Mouse (Mus musculus): ENCODE data around the gene Shq1.

The Shq1 gene

DNA sequence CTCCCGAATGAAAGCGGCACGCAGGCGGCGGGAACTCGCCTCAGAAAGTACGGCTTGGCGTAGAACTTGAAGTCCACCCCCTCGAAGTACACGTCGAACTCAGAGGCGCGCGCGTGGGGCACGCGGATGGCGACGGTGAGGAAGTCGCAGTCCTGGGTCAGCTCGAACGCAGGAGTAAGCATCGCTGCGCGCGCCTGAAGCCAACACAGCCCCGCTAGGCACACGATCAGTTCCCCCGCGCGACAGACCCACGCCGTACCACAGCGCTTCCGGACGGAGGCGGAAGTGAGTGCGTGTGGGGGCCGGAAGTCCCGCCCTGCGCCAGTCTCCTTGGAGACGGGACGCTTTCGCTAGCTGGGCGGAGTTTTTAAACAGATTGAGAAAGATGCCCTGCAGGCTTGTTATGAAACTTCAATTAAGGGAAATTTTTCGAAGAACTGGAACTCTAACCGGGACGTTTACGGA lies at the start of gene Shq1:
Shq1 (minus strand) TSS at position 278 of the 465 bp plus-strand sequence.
- peak; percentile 83 for DNase-seq

GRCm38 (mm10) chr6:100720098-100720501 lies 49.1 kb upstream of the Shq1 start:
- DNase-seq = no peak

- no peak for DNase-seq
Measured at GRCm38 (mm10) chr6:100716817-100717216, 45.9 kb upstream of the Shq1 start.

DNA sequence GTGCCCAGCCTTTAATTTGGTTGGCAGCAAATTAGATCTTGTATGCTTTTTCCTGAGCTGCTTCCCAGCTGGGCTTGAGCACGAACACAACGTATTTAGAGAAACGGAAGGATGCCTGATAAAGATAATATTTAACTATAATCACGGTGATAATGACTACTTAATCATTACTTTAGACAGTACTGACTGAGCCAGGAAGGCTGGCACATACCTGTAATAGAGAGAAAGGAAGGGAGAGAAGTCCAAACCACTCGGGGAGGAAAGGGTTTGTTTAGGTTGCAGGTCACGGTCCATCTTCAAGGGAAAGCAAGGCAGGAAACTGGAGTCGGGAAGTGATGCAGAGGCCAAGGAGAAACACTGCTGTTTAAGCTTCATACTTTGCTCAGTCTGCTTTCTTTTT lies 45.2 kb upstream of the Shq1 start:
- no peak for DNase-seq

GRCm38 (mm10) chr6:100715296-100715828 lies 44.4 kb upstream of the Shq1 start:
- DNase-seq = no peak

- no peak for DNase-seq
Measured at GRCm38 (mm10) chr6:100710866-100711265, 39.9 kb upstream of the Shq1 start.

DNA sequence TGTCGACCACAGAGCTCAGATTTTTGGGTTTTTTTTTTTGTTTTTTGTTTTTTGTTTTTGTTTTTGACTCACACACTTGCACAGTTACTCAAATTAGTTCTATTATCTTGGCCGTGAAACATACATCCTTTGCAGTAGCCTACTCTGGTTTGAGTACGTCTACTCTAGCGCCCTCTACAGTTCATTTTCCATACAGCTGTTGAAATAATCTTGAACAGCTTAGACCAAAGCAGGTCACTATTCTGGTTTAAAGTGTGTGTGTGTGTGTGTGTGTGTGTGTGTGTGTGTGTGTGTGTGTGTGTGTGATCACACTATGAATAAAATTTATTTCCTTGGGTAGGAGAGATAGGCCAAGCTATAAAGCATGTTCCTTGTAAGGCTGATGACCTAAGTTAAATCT lies 39.2 kb upstream of the Shq1 start:
- DNase-seq = no peak

GRCm38 (mm10) chr6:100709483-100709882 lies 38.5 kb upstream of the Shq1 start:
- peak; percentile 8 for DNase-seq

- no peak for DNase-seq
Measured at GRCm38 (mm10) chr6:100708996-100709395, 38.0 kb upstream of the Shq1 start.

- no peak for DNase-seq
Measured at GRCm38 (mm10) chr6:100708248-100708647, 37.3 kb upstream of the Shq1 start.

GRCm38 (mm10) chr6:100707557-100707956 lies 36.6 kb upstream of the Shq1 start:
- no peak for DNase-seq

DNA sequence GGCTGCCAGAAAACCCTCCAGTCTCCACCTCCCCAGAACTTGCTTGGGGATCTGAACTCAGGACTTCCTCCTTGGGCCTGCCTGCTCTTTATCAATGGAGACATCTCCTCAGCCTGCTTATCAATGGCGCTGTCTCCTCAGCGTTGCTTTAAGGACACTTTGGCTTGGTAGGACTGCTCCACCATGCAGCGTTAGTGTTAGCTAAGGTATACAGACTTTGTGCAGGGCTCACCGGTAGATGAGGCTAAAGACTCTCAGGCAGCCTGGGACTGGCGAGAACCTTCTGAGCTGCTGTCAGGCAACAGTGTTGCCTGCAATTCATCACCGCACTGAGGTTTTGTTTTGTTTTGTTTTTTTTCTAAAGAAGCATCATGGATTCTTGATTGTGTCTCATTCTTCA lies 35.9 kb upstream of the Shq1 start:
- DNase-seq = no peak

- DNase-seq = no peak
Measured at GRCm38 (mm10) chr6:100705366-100705811, 34.4 kb upstream of the Shq1 start.

GRCm38 (mm10) chr6:100704574-100705365 lies 33.8 kb upstream of the Shq1 start, which contains the start of gene Gxylt2:
TSS of gene Gxylt2 (plus strand) at chr6:100704734.
- peak; percentile 44 for DNase-seq

DNA sequence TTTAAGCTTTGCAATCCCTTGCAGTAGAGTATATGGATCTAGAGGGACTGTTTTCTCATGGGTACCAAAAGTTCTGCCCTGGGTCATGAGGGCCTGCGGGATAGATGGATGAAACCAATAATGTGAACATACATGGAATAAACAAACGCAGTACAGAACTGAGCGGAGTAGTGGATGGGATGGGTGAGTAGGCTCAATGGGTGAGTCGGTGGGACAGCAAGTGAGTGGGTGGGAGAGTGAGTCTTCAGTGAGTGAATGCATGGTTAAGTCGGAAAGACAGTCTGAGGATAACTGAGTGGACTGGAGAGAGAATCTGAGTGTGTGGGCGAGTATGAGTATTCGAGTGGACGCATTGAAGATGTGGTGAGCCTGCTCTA lies 33.2 kb upstream of the Shq1 start:
- DNase-seq = no peak

- no peak for DNase-seq
Measured at GRCm38 (mm10) chr6:100700774-100701173, 29.8 kb upstream of the Shq1 start.

DNA sequence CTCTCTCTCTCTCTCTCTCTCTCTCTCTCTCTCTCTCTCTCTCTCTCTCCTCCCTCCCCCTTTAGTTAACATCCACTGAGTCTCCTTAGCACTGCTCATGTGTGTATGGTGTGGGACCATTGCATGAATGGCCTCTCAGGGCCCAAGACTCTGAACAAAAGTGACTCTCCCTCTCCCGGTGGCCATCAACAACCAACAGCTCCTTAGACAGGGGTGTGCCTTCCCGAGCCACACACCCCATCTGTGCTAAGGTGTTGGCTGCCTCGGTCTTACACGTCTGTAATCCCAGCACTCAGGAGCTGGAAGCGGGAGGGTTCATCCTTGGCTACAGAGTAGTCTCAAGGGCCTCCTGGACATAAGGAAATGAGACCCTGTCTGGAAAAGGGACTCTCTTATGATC lies 29.0 kb upstream of the Shq1 start:
- DNase-seq = no peak

DNA sequence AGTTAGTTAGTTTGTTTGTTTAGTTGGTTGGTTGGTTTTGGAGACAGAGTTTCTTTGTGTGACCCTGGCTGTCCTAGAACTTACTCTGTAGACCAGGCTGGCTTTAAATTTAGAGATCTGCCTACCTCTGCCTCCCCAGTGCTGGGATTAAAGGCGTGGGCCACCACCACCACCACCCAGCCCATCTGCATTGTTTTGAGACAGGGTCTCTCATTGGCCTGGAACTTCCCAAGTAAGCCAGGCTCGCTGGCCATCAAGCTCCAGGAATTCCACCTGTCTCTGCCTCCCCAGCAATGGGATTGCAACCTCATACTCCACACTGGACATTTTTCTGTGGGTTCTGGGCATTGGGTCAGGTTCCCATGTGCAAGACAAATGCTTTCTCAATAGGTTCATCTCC lies 15.4 kb upstream of the Shq1 start:
- no peak for DNase-seq

DNA sequence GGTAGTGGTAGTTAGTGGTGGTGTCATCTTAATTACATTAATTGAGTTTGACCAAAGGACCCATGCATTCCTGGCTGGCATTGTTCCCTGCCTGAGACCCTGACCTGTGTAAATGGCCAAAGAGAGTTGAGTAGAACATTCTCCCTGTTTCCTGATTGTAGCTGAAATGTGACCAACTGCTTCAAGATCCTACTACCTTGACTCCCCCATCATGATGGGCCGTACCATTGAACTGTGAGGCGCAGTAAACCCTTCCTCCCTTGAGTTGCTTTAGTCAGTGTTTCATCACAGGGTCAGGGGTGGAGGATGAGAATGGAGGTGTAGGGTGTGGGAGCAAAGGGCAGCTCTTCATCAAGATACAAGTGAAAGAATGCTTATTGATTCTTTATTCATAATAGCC lies 7.7 kb upstream of the Shq1 start:
- no peak for DNase-seq

DNA sequence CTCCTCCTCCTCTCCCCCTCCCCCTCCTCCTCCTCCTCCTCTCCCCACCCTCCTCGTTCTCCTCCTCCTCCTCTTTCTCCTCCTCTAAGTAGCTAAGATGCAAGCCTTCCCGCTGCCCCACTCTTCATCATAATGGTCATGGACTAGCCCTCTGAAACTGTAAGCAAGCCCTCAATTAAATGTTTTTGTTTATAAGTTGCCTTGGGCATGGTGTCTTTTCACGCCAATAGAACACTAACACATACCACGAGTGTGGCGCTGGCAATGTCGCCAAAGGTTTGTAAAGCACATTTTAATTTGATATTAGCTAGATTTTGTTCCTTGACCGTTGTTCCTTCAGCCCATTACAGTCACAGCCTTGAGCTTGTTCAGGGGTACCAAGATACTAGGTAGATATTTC lies 5.5 kb upstream of the Shq1 start:
- no peak for DNase-seq

GRCm38 (mm10) chr6:100674974-100675373 lies 4.0 kb upstream of the Shq1 start:
- no peak for DNase-seq

GRCm38 (mm10) chr6:100671401-100671800 lies 444 bp upstream of the Shq1 start:
- no peak for DNase-seq

DNA sequence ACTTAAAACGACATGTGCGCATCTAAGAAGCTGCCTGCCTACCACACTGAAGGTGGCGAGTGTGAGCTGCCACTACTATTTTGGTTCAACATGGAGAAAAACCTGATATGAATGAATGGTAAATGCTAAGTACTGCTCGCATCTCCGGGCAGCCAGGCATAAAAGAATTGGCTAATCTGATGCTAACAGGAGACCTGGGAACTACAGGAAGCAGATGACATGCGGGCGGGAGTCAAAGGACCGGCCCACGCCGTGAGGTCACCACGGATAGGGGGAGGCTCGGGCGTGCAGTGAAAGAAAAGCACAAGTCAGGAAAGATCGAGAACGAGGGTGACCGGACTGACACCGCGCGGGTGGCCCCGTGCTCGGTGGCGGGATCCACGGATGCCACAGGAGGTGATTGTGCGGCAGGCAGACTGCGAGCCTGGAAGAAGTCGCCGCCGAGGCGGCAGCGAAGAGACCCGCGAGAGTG lies 551 bp downstream of the Shq1 start:
- DNase-seq = peak; percentile 73

- DNase-seq = no peak
Measured at GRCm38 (mm10) chr6:100668858-100669257, 2.1 kb downstream of the Shq1 start.

All from liver (tissue).